Mouse (Mus musculus): ENCODE results near the gene Tspan32.

Gene Tspan32

GRCm38 (mm10) chr7:143034519-143035450 is 29.9 kb downstream of the Tspan32 start:
- DNase-seq: no peak

GRCm38 (mm10) chr7:143036787-143037186 is 31.9 kb downstream of the Tspan32 start:
- no peak for DNase-seq

- no peak for DNase-seq
These were observed 32.5 kb downstream of the Tspan32 start for GRCm38 (mm10) chr7:143037306-143037705.

- DNase-seq: no peak
These were observed 33.5 kb downstream of the Tspan32 start for GRCm38 (mm10) chr7:143038174-143038931.

- no peak for DNase-seq
These were observed 35.7 kb downstream of the Tspan32 start for GRCm38 (mm10) chr7:143040561-143040960.

- no peak for DNase-seq
These were observed 36.4 kb downstream of the Tspan32 start for GRCm38 (mm10) chr7:143041138-143041822.

- no peak for DNase-seq
These were observed 37.2 kb downstream of the Tspan32 start for GRCm38 (mm10) chr7:143042089-143042488.

GRCm38 (mm10) chr7:143042897-143043300 is 38.1 kb downstream of the Tspan32 start:
- DNase-seq: peak; percentile 79

GRCm38 (mm10) chr7:143044049-143044825 is 39.4 kb downstream of the Tspan32 start:
- DNase-seq: no peak

GRCm38 (mm10) chr7:143044826-143045206 is 40.0 kb downstream of the Tspan32 start:
- DNase-seq: no peak

- DNase-seq: no peak
These were observed 41.5 kb downstream of the Tspan32 start for GRCm38 (mm10) chr7:143046358-143046757.

- DNase-seq: no peak
These were observed 44.5 kb downstream of the Tspan32 start for GRCm38 (mm10) chr7:143049331-143049730.

GRCm38 (mm10) chr7:143049841-143050816 is 45.3 kb downstream of the Tspan32 start:
- DNase-seq: no peak

GRCm38 (mm10) chr7:143051316-143051715 is 46.5 kb downstream of the Tspan32 start:
- DNase-seq: no peak

- peak; percentile 80 for DNase-seq
These were observed 47.8 kb downstream of the Tspan32 start, which contains the start of gene Cd81 for GRCm38 (mm10) chr7:143052626-143053007. TSS of gene Cd81 (plus strand) at chr7:143052739.

GRCm38 (mm10) chr7:143053008-143053899 is 48.4 kb downstream of the Tspan32 start:
- no peak for DNase-seq

- DNase-seq: no peak
These were observed 49.2 kb downstream of the Tspan32 start for GRCm38 (mm10) chr7:143053961-143054611.

GRCm38 (mm10) chr7:143054612-143054965 is 49.7 kb downstream of the Tspan32 start:
- DNase-seq: no peak

GRCm38 (mm10) chr7:143055001-143055400 is 50.2 kb downstream of the Tspan32 start:
- DNase-seq: no peak

All from layer of hippocampus, adult 9-11 months (tissue).